Mouse (Mus musculus) C2C12 (cell line): Measurements from ENCODE around the gene Gm27027.

ENCODE experiments used
- CTCF ChIP-seq: IDR thresholded peaks from one replicate; pipeline ENCODE4 v1.5.1; 2011; ENCODE audit not compliant: control insufficient read depth, insufficient read depth, insufficient read length
- USF1 ChIP-seq: IDR thresholded peaks from one replicate; pipeline ENCODE4 v1.6.1; 2011; ENCODE audit warnings: low read depth, mild to moderate bottlenecking, control low read depth, moderate library complexity

- TF ChIP-seq CTCF (no peak), USF1 (no peak)
Measured at GRCm38 (mm10) chr2:93944855-93945254, 51.3 kb downstream of the Gm27027 start.
